Mouse (Mus musculus): ENCODE data around the gene Appl2. TPM values are rescaled to one million over a fixed set of nuclear protein-coding genes. Genes with fewer than 3 reads are reported as not detected.

Appl2 gene
- total and polyA plus RNA-seq, 3 experiments = 0.15 to 0.99 TPM; not detected in 1

- H3K79me2 ChIP-seq (ENCODE audit: control insufficient read depth, insufficient read depth, low read length, poor library complexity) = no peaks in the 10 kb centered on the region
- H3K27me3 ChIP-seq (ENCODE audit: control insufficient read depth in 1 of 2, insufficient read depth in 2 of 2, low read length in 2 of 2) = no peaks in the 10 kb centered on the region
- H3K36me3 ChIP-seq (ENCODE audit: control insufficient read depth in 1 of 2, insufficient read depth in 2 of 2, low read length in 2 of 2) = no peaks in the 10 kb centered on the region
- peak; percentile 32 for DNase-seq (ENCODE audit: low read depth, low spot score)
- H3K9me3 ChIP-seq (replicated peaks; ENCODE audit: insufficient read depth, low read length) = no peaks in the 10 kb centered on the region
- H3K4me3 ChIP-seq (ENCODE audit: control insufficient read depth in 1 of 2, insufficient read depth in 1 of 2, low read depth in 2 of 2, low read length in 2 of 2) = no peak overlapping the region
- H3K27ac ChIP-seq (ENCODE audit: control insufficient read depth, low read depth, low read length) = no peak overlapping the region
- TF ChIP-seq USF1 (IDR thresholded peaks at IDR 0.05; ENCODE audit: low read depth, low read length) = 0 out of 2 replicates have a peak, but pooled peaks have one; percentile 16
- TF ChIP-seq RAD21 (IDR thresholded peaks at IDR 0.05; ENCODE audit: low read depth, low read length) = no peak
- TF ChIP-seq POLR2AphosphoS2 (IDR thresholded peaks at IDR 0.05; ENCODE audit: low read length) = no peak
- H3K9ac ChIP-seq (ENCODE audit: control insufficient read depth, low read depth, low read length, poor library complexity, severe bottlenecking) = no peak overlapping the region
- peaks cover 0 to 2% of the 10 kb centered on the region in 2 experiments; a peak in 1 of 4 replicates for H3K4me1 ChIP-seq (ENCODE audit: control insufficient read depth in 1 of 2, insufficient read depth in 2 of 2, low read length in 2 of 2)
Observed at GRCm38 (mm10) chr10:83637295-83637694, 11.2 kb downstream of the Appl2 start.

- Histone ChIP-seq H3K79me2 (ENCODE audit: control insufficient read depth, insufficient read depth, low read length, poor library complexity) (no peaks in the 10 kb centered on the region), H3K9me3 (replicated peaks; ENCODE audit: insufficient read depth, low read length) (no peaks in the 10 kb centered on the region), H3K4me3 (ENCODE audit: control insufficient read depth in 1 of 2, insufficient read depth in 1 of 2, low read depth in 2 of 2, low read length in 2 of 2) (no peak overlapping the region), H3K9ac (ENCODE audit: control insufficient read depth, low read depth, low read length, poor library complexity, severe bottlenecking) (no peak overlapping the region), H3K36me3 (ENCODE audit: control insufficient read depth in 1 of 2, insufficient read depth in 2 of 2, low read length in 2 of 2) (no peaks in the 10 kb centered on the region), H3K4me1 (ENCODE audit: control insufficient read depth in 1 of 2, insufficient read depth in 2 of 2, low read length in 2 of 2) (peaks cover 0 to 2% of the 10 kb centered on the region in 2 experiments; a peak in 1 of 4 replicates), H3K27ac (ENCODE audit: control insufficient read depth, low read depth, low read length) (no peak overlapping the region), H3K27me3 (ENCODE audit: control insufficient read depth in 1 of 2, insufficient read depth in 2 of 2, low read length in 2 of 2) (no peaks in the 10 kb centered on the region)
- no peak for DNase-seq (ENCODE audit: low read depth, low spot score)
- TF ChIP-seq CHD2 (IDR thresholded peaks at IDR 0.05; ENCODE audit: low read length) (no peak), CHD1 (IDR thresholded peaks at IDR 0.05; ENCODE audit: low read depth, low read length) (no peak), TCF12 (IDR thresholded peaks at IDR 0.05; ENCODE audit: low read depth, low read length) (no peak), HCFC1 (IDR thresholded peaks at IDR 0.05; ENCODE audit: low read depth, low read length) (no peak), TBP (IDR thresholded peaks at IDR 0.05; ENCODE audit: low read depth, low read length) (no peak), CTCF (IDR thresholded peaks at IDR 0.05 in 2 of 3, conservative IDR thresholded peaks at IDR 0.05 in 1 of 3; ENCODE audit: control insufficient read depth in 1 of 3, insufficient read depth in 1 of 3, low read depth in 2 of 3, low read length in 3 of 3, poor library complexity in 1 of 3, severe bottlenecking in 1 of 3) (no peak), KAT2A (conservative IDR thresholded peaks at IDR 0.05; ENCODE audit: low read depth, low read length) (no peak)
Observed at GRCm38 (mm10) chr10:83636191-83636590, 12.3 kb downstream of the Appl2 start.

DNA sequence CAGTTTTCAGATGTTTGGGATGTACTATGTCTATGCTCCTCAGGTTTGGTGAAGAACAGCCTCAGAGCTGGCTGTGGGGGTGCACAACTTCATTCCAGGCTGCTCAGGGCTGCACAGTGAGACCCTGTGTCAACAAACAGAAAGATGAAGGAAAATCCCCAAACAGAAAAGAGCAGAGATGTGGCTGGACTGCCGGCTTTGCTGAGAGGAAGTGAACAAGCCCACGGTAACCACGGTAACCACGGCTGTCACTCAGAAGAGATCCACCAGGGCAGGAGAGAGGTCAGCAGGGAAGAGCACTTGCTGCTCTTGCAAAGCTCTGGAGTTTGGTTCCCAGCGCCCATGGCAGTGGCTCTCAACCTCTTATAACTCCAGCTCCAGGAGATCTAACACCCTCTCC lies 14.1 kb downstream of the Appl2 start:
- Histone ChIP-seq H3K27ac (ENCODE audit: control insufficient read depth, low read depth, low read length) (no peak overlapping the region), H3K27me3 (ENCODE audit: control insufficient read depth in 1 of 2, insufficient read depth in 2 of 2, low read length in 2 of 2) (0 out of 4 replicates have a peak, but pooled peaks cover 0 to 2% of the 10 kb centered on the region in 2 experiments), H3K4me3 (ENCODE audit: control insufficient read depth in 1 of 2, insufficient read depth in 1 of 2, low read depth in 2 of 2, low read length in 2 of 2) (no peak overlapping the region), H3K79me2 (ENCODE audit: control insufficient read depth, insufficient read depth, low read length, poor library complexity) (no peaks in the 10 kb centered on the region), H3K4me1 (ENCODE audit: control insufficient read depth in 1 of 2, insufficient read depth in 2 of 2, low read length in 2 of 2) (peaks cover 0 to 2% of the 10 kb centered on the region in 2 experiments; a peak in 1 of 4 replicates), H3K9ac (ENCODE audit: control insufficient read depth, low read depth, low read length, poor library complexity, severe bottlenecking) (no peak overlapping the region), H3K9me3 (replicated peaks; ENCODE audit: insufficient read depth, low read length) (no peaks in the 10 kb centered on the region), H3K36me3 (ENCODE audit: control insufficient read depth in 1 of 2, insufficient read depth in 2 of 2, low read length in 2 of 2) (no peaks in the 10 kb centered on the region)
- peak; percentile 55 for DNase-seq (ENCODE audit: low read depth, low spot score)
- TF ChIP-seq GABPA (IDR thresholded peaks at IDR 0.05; ENCODE audit: low read depth, low read length) (no peak), MAZ (IDR thresholded peaks at IDR 0.05; ENCODE audit: low read depth, low read length) (no peak), NELFE (IDR thresholded peaks at IDR 0.05; ENCODE audit: low read depth, low read length) (no peak), ZC3H11A (IDR thresholded peaks at IDR 0.05; ENCODE audit: low read depth, low read length) (no peak), TCF12 (IDR thresholded peaks at IDR 0.05; ENCODE audit: low read depth, low read length) (no peak), JUND (IDR thresholded peaks at IDR 0.05; ENCODE audit: low read depth, low read length) (no peak), GATA1 (IDR thresholded peaks at IDR 0.05; ENCODE audit: low read depth, low read length) (no peak), POLR2A (IDR thresholded peaks at IDR 0.05; ENCODE audit: control insufficient read depth in 1 of 2, insufficient read depth in 1 of 2, low read depth in 1 of 2, low read length in 2 of 2, poor library complexity in 1 of 2) (no peak), EP300 (IDR thresholded peaks at IDR 0.05; ENCODE audit: low read depth in 1 of 2, low read length in 2 of 2) (no peak), MEF2A (IDR thresholded peaks at IDR 0.05; ENCODE audit: extremely low read depth, insufficient replicate concordance, low read depth, low read length, poor library complexity, severe bottlenecking) (no peak)
